Mouse (Mus musculus) MN1 (cell line): ENCODE measurements around the gene Foxn2.
A peak's percentile ranks its signal among the peaks of the same experiment; 100 is the strongest.
"Not testable (repeated sequence)": the region's sequence is repeated elsewhere in the genome, so short reads cannot be mapped to it uniquely, and the experiment has no call there.

Experiments used
- DNase-seq: peaks from one replicate; pipeline ENCODE4 v3.0.0-alpha.2; 2016; ENCODE audit warnings: low spot score

The Foxn2 gene

DNA sequence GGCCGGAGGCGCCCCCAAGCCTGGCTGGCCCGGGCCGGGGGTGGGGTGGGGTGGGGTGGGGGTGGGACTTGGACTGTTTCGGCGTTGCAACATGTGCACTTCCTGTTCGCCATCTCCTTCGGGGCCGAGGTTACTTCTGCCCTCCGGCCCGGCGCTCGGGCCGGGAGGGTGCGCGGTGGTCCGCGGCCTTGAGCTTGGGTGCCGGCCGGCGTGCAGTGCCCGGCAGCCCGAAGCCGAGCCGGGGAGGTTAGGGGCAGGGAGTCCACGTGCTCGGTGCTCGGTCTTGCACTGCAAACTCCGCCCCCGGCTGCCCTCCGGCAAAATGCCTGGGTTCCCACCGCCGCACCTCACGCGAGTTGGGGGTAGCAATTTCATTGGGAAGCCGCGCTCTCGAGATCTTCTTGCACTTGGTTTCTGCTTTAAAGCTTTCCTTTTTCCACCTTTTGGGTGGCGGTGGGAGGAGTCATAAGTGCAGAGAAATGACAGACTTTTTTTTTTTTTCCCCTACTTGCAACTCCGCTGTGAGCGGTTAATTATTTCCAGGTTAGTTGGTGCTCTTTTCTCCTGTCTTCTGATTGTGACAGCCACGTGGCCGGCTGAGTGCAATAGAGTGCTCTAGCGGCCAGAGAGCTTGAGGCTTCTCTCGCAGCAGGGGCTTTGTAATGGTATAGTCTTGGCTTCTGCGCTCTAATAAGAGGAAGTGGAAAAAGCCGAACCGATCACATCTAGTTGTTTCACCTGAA is 1.1 kb downstream of the Foxn2 start:
- peak; percentile 73 for DNase-seq

DNA sequence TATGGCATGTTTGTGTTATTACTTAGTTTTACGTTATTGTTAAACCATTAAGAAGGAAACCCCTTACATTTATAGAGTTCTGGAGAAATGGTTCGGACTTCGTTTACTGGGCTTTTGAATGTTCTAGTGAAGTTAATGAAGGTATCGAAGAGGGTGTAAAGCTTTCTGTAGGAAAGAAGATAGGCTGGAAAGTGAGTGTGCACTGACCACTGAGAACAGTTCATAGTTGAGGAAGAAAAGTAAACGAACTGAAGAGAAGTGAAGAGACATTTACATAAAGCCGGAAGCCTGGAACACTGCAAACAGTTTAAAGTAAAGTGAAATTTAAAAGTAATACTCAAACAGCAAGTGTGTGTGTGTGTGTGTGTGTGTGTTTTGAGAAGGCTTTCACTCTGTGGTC is 2.1 kb downstream of the Foxn2 start:
- DNase-seq = no peak

DNA sequence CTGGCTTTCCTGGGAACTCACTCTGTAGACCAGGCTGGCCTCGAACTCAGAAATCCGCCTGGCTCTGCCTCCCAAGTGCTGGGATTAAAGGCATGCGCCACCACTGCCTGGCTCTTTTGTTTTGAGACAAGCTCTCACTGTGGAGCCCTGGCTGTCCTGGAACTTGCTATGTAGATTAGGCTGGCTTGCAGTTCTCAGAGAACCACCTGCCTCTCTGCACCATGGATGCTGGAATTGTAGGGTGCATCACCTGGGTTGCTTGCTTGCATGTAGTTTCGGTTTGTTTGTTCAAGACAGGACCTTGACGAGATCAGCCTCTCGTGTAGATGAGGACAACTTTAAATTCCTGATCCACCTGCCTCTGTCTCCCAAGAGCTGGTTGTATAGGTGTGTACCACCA is 2.7 kb downstream of the Foxn2 start:
- no peak for DNase-seq

DNA sequence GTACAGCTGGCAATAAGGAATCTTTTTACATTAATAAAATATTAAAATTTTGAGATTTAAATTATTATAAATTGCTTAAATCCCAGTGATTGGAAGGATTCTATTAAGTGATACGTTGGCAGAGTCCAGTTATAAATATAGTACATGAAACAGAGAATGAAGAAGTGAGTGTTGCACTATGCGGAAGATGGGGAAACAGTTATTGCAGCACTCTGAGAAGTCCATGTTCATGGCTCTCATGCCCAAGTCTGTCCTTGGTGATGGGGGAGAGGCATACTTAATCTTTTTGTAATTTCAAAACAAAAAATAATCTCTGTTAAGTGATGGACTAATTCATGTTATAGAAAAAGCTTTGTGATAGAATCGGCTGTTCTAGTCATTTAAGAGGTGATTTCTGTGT is 17.6 kb downstream of the Foxn2 start:
- no peak for DNase-seq

DNA sequence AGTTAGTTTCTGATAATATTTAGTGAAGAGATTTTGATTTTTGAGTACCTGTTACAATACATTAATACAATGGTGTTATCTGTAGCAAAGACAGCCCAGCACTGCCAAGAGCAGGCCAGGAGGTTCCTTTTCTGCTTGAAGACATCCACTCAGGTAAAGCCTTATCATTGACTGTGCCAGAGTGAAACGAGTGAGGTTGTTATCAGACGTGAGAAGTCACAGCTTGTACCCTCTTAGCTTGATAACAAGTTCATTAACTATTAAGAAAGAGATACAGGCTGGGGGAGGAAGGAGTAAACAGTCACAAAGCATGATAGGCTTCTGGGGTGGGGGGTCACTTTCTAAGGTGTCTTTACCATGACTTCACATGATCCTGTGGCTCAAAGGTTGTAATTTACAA is 19.0 kb downstream of the Foxn2 start:
- no peak for DNase-seq

DNA sequence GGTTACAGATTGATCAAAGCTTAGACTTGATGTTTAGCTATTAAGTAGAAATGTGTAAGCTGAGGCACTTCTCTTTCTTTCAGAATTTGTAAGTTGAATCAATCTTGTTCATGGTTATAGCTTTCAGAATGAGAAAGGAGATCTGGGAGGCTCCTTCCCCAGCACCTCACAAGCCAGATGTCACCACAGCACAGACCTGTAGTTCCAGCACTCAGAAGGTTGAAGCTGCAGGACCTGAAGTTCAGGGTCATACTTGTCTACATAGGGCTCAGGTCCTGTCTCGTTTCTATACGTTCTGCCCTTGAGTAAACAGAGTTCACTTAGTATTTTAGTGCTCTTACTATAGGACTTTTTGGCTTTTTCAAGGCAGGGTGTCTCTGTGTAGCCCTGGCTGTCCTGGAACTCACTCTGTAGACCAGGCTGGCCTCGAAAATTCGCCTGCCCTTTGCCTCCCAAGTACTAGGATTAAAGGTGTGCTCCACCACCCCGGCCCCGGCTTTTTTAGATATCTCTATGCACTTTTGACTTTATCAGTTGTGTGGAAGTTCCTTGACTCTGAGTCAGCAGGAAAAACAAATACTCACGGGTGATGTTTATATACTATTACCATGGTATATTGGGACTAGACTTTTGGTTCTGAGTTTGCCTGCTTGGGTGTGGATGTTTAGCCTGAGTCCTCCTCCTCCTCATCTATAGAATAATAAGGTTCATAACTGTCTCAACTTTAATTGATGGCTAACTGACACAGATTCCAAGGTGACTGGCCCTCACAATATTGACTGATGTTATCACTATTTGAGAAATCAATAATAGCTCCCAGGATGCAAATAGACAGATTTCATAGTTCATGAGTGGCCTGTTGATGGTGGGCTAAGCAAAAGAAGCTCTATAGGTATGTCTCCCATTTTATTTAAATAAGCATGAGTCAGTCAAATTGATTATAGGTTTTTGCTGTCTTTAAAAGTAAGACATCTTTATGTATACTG is 19.7 kb downstream of the Foxn2 start:
- DNase-seq = no peak

DNA sequence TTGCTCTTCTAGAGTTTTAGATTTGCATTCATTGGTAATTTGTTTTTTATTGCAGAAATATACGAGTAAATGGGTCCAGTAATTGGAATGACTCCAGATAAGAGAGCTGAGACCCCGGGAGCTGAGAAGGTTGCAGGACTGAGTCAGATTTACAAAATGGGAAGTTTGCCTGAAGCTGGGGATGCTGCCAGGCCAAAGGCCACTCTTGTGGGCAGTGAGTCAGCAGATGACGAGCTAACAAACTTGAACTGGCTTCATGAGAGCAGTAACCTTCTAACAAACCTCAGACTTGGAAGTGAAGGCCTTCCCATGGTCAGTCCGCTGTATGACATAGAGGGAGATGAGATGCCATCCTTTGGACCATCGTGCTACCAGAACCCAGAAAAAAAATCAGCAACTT is 22.1 kb downstream of the Foxn2 start:
- peak; percentile 23 for DNase-seq

DNA sequence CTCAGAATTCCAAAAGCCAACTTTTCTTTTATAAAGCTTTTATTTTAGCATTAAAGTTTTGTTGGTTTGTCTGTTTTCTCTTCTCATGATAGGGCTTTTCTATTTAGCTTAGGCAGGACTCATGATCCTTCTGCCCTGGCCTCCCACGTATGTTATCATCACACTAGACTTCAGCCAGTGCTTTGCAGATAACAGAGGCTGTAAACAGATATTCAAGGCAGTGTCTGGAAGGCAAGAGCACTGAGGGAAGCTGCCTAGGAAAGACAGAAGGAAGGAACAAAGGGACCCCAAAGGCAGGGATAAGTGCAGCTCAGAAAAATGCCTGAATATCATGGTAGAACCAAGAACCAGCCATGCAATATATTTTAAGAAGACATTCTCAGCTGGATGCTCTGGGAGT is 26.1 kb downstream of the Foxn2 start:
- DNase-seq = no peak

DNA sequence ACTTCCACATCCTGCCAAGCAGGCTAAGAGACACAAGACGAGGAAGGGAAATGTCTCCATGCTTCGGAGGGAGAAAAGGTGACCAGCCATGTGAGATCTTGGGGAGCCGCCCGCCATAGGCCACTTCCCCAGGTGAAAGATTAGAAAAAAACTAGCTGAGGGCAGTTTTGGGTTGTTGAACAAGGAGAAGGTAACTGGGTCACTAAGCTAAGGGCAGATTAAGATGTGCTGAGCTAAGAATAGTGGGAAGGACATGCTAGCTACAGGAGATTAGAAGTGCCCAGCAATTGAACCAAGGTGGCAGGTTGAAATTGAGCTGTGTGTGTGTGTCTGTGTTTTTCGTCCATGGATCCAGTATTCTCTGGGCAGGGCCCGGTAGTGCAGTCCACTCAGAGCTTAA is 27.2 kb downstream of the Foxn2 start:
- no peak for DNase-seq

DNA sequence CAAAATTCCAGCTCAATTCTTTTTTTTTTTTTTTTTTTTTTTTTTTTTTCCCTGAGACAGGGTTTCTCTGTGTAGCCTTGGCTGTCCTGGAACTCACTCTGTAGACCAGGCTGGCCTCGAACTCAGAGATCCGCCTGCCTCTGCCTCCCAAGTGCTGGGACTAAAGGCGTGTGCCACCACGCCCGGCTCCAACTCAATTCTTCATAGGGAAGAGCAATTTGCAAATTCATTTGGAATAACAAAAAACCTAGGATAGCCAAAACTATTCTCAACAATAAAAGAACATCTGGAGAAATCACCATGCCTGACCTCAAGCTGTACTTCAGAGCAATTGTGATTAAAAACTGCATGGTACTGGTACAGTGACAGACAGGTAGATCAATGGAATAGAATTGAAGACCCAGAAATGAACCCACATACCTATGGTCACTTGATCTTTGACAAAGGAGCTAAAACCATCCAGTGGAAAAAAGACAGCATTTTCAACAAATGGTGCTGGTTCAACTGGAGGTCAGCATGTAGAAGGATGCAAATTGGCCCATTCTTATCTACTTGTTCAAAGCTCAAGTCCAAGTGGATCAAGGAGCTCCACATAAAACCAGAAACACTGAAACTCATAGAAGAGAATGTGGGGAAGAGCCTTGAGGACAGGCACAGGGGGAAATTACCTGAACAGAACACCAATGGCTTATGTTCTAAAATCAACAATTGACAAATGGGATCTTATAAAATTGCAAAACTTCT is 28.3 kb downstream of the Foxn2 start:
- DNase-seq = not testable (repeated sequence)

DNA sequence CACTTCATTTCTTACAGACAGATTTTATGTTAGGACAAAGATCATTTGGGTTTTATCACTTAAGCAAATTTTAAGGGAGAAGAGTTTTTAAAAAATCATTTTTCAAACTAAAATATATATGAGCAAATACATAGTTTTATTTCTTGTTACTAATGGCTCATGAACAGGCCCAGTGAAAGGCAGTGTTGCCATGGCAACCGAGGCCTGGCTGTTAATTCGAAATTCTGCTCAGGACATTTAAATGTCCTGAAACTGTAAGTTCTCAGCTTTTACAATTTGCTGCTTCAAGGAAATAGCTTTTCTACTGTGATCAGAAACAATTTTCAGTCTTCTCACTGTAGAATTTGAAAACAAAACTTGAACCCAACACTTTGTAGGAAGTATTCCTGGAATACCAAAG is 33.3 kb downstream of the Foxn2 start:
- DNase-seq = no peak

DNA sequence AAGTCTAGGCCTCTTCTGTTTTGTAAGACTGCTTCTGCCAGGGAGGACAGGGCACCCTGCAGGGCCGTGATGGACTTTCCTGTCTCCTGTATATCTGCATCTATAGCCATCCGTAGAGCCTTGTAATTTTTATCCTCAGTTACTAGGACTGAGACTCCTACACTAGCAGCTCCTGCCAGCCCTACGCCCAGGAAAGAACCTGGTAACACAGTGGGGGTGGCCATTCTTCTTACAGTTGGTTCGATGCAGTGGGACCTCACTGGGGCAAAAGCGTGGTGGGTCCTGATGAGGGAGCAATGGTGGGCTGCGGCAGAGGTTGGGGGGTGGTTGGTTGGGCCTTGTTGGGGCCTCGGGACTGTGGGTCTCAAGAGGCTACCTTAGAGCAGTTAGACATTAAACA is 36.7 kb downstream of the Foxn2 start:
- DNase-seq = no peak

DNA sequence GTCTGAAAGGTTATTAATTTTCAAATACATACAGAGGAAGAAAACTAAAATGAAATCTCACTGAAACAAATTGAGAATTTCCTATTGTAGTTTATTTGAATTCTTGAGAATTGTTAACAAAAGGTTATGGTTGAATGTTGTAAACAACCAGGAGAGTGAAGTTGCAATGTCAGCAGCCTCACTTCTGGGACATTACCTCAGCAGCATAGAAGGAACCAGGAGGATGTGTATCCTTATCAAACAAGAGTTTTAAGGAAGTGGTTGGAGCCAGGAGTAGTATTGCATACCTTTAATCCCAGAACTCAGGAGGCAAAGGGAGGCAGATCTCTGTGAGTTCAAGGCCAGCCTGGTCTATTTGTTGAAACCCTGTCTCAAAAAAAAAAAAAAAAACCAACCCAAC is 37.2 kb downstream of the Foxn2 start:
- DNase-seq = no peak

DNA sequence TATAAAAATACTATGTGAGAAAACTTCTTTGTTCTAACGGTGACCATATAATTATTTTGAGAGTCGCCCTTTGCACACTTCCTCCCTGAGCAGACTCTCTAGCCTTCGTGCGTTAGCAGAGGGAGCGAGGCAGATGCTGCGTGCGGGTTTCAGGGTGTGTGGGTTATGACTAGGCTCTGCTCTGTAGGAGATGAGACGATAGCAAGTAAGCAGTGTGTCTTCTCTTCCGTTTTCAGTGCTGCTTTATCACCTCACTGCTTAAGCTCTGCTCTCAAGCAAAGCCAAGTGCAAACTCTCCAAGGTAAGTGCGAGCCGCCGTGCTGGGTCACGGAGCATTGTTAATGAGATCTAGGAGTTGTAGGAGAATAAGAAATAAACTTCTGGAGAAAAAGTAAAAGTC is 38.5 kb downstream of the Foxn2 start:
- no peak for DNase-seq

DNA sequence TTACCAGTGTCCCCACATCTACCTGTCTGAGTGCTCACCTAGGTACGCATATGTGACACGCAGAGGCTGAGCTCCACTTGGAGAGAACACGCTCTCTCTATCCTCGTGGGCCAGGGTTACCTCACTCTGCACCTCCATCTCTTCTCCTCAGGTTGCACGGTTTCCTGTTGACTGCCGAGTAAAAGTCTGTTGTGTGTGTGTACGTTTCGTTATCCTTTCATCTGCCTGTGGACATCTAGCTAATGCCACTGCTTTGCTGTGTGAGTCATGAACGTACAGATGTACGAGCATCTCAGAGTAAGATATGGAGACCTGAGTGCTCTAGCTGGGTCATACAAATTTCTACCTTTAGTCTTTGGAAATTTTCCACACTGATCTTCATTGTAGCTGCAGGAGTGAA is 39.9 kb downstream of the Foxn2 start:
- DNase-seq = no peak

DNA sequence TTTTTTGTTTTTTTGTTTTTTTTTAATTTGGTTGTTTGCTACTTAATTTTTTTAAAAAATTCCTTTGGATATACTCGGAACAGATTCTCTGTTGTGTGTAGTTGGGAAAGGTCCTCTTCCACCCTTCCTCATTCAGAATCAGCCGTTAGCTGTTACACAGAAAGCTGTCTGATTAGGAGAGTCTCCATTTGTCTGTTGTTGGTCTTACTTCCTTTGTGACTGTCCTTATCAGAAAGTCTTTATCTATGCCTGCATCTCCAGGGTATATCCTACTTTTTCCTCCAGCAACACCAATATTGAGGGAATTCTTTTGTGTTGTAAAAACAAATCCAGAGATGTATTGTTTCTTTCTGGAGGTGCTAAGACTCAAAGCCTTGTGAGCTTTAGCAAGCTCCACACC is 40.6 kb downstream of the Foxn2 start:
- DNase-seq = no peak

DNA sequence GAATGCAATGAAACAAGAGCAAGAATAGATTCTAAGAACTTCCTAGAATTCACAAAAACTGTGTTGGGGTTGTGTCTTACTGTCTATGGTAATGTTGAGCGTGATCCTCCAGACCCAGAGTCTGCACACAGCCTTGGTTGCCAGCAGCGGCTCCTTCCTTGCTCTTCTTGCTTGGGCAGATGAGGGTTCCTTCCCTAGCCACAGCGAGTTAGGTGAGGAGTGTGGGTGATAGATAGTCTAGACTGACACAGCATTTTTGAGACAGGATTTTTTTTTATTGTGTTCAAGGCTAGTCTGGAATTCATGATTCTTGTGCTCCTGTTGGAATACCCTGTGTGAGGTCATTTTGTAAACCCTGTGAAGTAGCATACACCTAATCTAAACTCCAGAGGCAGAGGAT is 41.1 kb downstream of the Foxn2 start:
- no peak for DNase-seq

DNA sequence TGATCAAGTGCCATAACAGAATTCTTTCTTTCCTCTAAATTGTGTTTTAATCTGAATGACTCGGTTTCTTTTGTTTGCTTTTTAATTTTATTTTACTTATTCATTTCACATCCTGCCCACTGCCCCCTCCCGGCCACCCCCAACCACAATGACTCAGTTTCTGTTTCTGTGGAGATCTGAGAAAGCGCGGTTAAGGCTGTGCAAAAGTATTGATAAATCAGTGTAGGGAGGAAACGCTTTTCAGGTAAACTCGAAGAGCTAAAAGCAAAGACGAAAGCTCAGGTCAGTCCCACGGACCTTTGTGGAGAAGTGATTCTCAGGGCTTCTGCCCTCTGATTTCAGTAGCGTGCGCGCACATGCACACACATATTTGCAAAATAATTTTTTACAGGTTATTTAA is 44.0 kb downstream of the Foxn2 start:
- DNase-seq = no peak

DNA sequence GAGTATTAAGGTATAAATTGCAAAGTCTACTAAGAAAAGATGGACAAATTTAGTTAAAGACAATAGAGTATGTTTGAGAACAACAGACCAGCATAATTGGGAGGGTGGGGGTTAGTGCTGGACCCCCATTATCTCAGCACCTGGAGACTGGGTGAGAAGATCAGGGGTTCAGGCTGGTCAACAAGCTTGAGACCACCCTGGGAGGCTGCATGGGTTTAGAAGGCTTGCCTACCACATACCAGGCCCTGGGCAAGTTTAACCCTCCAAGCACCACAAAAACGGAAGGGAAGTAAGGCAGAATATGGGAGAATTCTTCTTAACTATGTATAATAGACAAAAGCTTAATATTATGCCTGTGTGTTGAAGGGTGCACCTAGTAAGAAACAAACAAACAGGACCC is 44.4 kb downstream of the Foxn2 start:
- no peak for DNase-seq

DNA sequence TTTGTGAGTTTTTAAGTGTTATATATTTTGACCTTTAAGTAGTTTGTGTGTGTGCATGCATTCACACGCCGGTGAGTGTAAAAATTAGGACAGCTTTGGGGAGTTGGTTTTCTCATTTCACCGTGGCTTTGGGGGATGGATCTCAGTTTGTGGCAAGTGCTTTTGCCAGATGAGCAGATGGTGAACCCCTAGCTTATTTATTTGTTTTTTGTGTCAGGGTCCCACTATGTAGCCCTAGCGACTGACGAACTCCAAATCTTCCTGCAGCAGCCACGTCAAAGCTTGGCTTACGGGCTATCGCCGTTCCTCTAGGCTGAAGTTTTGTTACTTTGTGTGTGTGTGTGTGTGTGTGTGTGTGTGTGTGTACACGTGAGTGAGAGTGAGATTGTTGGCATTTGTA is 50.0 kb downstream of the Foxn2 start:
- no peak for DNase-seq

DNA sequence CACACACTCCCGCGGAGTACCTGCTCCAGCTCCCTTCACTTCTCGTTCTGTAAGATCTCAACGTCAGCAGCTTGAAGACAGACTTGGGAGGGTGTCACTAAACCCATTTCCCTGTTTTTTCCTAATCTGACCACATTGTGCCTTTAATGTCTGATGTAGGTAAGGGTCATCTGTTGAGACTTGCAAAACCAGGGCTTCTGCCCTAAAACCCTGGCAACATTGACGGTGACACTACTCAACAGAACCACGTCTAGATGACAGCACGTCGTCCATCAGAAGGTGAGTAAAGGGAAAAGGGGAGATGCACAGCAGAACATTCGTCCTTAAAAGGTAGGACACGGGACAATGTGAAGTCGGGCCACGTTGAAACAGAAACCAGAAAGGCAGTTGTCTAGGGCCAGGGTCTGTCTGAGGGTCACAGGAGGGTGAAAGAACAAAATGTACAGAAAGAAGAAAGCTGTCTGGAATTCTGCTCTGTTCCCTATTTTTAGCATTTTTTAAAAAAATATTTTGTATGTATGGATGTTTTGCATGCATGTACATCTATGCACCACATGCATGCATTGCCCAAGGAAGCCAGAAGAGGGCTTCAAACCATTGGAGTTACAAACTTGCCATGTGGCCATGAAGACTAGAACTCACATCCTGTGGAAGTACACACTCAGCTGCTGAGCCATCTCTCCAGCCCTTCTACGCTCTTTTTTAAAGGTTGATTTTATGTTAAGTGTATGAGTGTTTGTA is 51.0 kb downstream of the Foxn2 start:
- DNase-seq = no peak

DNA sequence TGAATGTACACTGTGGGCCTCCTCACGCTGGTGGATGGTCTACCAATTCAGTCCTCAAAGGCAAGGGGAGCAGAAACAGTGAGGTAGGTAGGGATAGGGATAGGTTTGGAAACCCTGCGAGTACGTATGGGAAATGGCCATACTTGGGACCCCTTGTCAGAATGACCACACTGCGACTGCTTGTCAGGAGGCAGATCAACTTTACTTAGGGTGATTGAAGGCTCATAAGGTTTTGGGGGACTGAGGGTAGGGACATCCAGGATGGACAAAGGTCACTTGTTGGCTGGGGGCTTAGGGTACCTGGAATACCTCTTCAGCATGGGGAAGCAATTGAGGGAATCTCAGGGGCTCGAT is 51.6 kb downstream of the Foxn2 start:
- DNase-seq = no peak
